Mouse (Mus musculus) stomach, postnatal 0 days (tissue): ENCODE data around the gene Grin2a.

ENCODE experiments used
- CTCF ChIP-seq: IDR thresholded peaks from 2 replicates; pipeline ENCODE4 v1.5.1; 2016; ENCODE audit warnings: antibody characterized with exemption, low read depth, mild to moderate bottlenecking, moderate library complexity
- EP300 ChIP-seq: optimal IDR thresholded peaks from 2 replicates; pipeline ENCODE3; 2016; ENCODE audit warnings: antibody characterized with exemption

GRCm38 (mm10) chr16:10026741-10027140 is 31.4 kb upstream of the Grin2a start:
- TF ChIP-seq CTCF (no peak), EP300 (no peak)
